Mouse (Mus musculus): ENCODE results near the gene Cdk11b. TPM values are rescaled to one million over a fixed set of nuclear protein-coding genes. Genes with fewer than 3 reads are reported as not detected.
"Not testable (repeated sequence)": the region's sequence is repeated elsewhere in the genome, so short reads cannot be mapped to it uniquely, and the experiment has no call there.

Gene Cdk11b
- polyA plus RNA-seq, 1 experiment from 2014 or later: 60.8 TPM

- no peaks in the 10 kb centered on the region for H3K27me3 ChIP-seq
- no peak overlapping the region for H3K4me3 ChIP-seq
- H3K4me1 ChIP-seq: no peaks in the 10 kb centered on the region
- H3K9ac ChIP-seq (replicated peaks): no peak overlapping the region
- no peak overlapping the region for H3K4me2 ChIP-seq (replicated peaks)
- WGBS: 95% methylated on average over 3 of the region's 3 CpGs
- ATAC-seq (replicated peaks): no peak
- no peaks in the 10 kb centered on the region for H3K9me3 ChIP-seq
- peaks cover 75% of the 10 kb centered on the region for H3K36me3 ChIP-seq
- no peak overlapping the region for H3K27ac ChIP-seq (replicated peaks)
Observed at GRCm38 (mm10) chr4:155613264-155613663, 11.4 kb upstream of the Cdk11b start.

- H3K9me3 ChIP-seq: no peaks in the 10 kb centered on the region
- H3K27ac ChIP-seq (replicated peaks): no peak overlapping the region
- WGBS: 95% methylated on average over 5 of the region's 5 CpGs
- no peak overlapping the region for H3K4me2 ChIP-seq (replicated peaks)
- H3K9ac ChIP-seq (replicated peaks): no peak overlapping the region
- peaks cover 1% of the 10 kb centered on the region; the same call in 1 of the 2 replicates for H3K4me1 ChIP-seq
- ATAC-seq (replicated peaks): no peak
- H3K4me3 ChIP-seq: no peak overlapping the region
- H3K27me3 ChIP-seq: no peaks in the 10 kb centered on the region
- H3K36me3 ChIP-seq: peaks cover 75% of the 10 kb centered on the region
Observed at GRCm38 (mm10) chr4:155618321-155618720, 6.3 kb upstream of the Cdk11b start.

- H3K4me3 ChIP-seq: no peak overlapping the region
- H3K4me1 ChIP-seq: peaks cover 4% of the 10 kb centered on the region
- ATAC-seq (replicated peaks): no peak
- no peaks in the 10 kb centered on the region for H3K27me3 ChIP-seq
- H3K27ac ChIP-seq (replicated peaks): no peak overlapping the region
- no peak overlapping the region for H3K4me2 ChIP-seq (replicated peaks)
- no peaks in the 10 kb centered on the region for H3K9me3 ChIP-seq
- no peak overlapping the region for H3K9ac ChIP-seq (replicated peaks)
- WGBS: 91% methylated on average over 6 of the region's 6 CpGs
- H3K36me3 ChIP-seq: peaks cover 76% of the 10 kb centered on the region
Observed at GRCm38 (mm10) chr4:155630267-155630666, 5.6 kb downstream of the Cdk11b start.

GRCm38 (mm10) chr4:155635766-155636499, 11.3 kb downstream of the Cdk11b start:
- H3K9ac ChIP-seq (replicated peaks): no peak overlapping the region
- no peaks in the 10 kb centered on the region for H3K9me3 ChIP-seq
- H3K4me1 ChIP-seq: no peaks in the 10 kb centered on the region
- H3K4me2 ChIP-seq (replicated peaks): no peak overlapping the region
- H3K27me3 ChIP-seq: no peaks in the 10 kb centered on the region
- H3K36me3 ChIP-seq: peaks cover 87% of the 10 kb centered on the region
- no peak for ATAC-seq (replicated peaks)
- no peak overlapping the region for H3K27ac ChIP-seq (replicated peaks)
- no peak overlapping the region for H3K4me3 ChIP-seq

- WGBS: 77% methylated on average over 1 of the region's 1 CpGs
- Histone ChIP-seq H3K27me3 (no peaks in the 10 kb centered on the region), H3K27ac (replicated peaks) (no peak overlapping the region), H3K4me1 (no peaks in the 10 kb centered on the region), H3K4me2 (replicated peaks) (no peak overlapping the region), H3K9ac (replicated peaks) (no peak overlapping the region), H3K36me3 (peaks cover 83% of the 10 kb centered on the region), H3K4me3 (no peak overlapping the region), H3K9me3 (no peaks in the 10 kb centered on the region)
- ATAC-seq (replicated peaks): no peak
Observed at GRCm38 (mm10) chr4:155643531-155643930, 18.9 kb downstream of the Cdk11b start.

- H3K9me3 ChIP-seq; ATAC-seq (replicated peaks); H3K27me3 ChIP-seq; H3K4me1 ChIP-seq; H3K4me2 ChIP-seq (replicated peaks); H3K27ac ChIP-seq (replicated peaks); H3K4me3 ChIP-seq; H3K9ac ChIP-seq (replicated peaks): not testable (repeated sequence)
- peaks cover 86% of the 10 kb centered on the region for H3K36me3 ChIP-seq
- WGBS: 95% methylated on average over 2 of the region's 2 CpGs
Observed at GRCm38 (mm10) chr4:155645308-155645707, 20.7 kb downstream of the Cdk11b start, which contains the start of gene Gm10563. TSS of gene Gm10563 (minus strand) at chr4:155645408.

GRCm38 (mm10) chr4:155645721-155646120, 21.1 kb downstream of the Cdk11b start:
- H3K27ac ChIP-seq (replicated peaks): no peak overlapping the region
- no peak for ATAC-seq (replicated peaks)
- H3K9me3 ChIP-seq: no peaks in the 10 kb centered on the region
- H3K9ac ChIP-seq (replicated peaks): no peak overlapping the region
- H3K4me1 ChIP-seq: no peaks in the 10 kb centered on the region
- WGBS: 95% methylated on average over 5 of the region's 5 CpGs
- H3K27me3 ChIP-seq: no peaks in the 10 kb centered on the region
- peaks cover 86% of the 10 kb centered on the region for H3K36me3 ChIP-seq
- H3K4me2 ChIP-seq (replicated peaks): no peak overlapping the region
- no peak overlapping the region for H3K4me3 ChIP-seq

- WGBS: 94% methylated on average over 11 of the region's 11 CpGs
- Histone ChIP-seq H3K9me3 (no peaks in the 10 kb centered on the region), H3K27me3 (peaks cover 32% of the 10 kb centered on the region), H3K4me2 (replicated peaks) (no peak overlapping the region), H3K4me3 (no peak overlapping the region), H3K9ac (replicated peaks) (no peak overlapping the region), H3K4me1 (peaks cover 20% of the 10 kb centered on the region), H3K36me3 (peaks cover 64% of the 10 kb centered on the region), H3K27ac (replicated peaks) (no peak overlapping the region)
- no peak for ATAC-seq (replicated peaks)
Observed at GRCm38 (mm10) chr4:155649355-155649754, 24.7 kb downstream of the Cdk11b start.

GRCm38 (mm10) chr4:155651553-155652269, 27.1 kb downstream of the Cdk11b start:
- no peak overlapping the region for H3K4me2 ChIP-seq (replicated peaks)
- ATAC-seq (replicated peaks): no peak
- H3K9me3 ChIP-seq: no peaks in the 10 kb centered on the region
- H3K36me3 ChIP-seq: peaks cover 60% of the 10 kb centered on the region
- no peak overlapping the region for H3K9ac ChIP-seq (replicated peaks)
- no peak overlapping the region for H3K4me3 ChIP-seq
- H3K27ac ChIP-seq (replicated peaks): no peak overlapping the region
- H3K27me3 ChIP-seq: peaks cover 52% of the 10 kb centered on the region
- H3K4me1 ChIP-seq: peaks cover 28% of the 10 kb centered on the region
- 73% methylated on average over 15 of the region's 15 CpGs for WGBS

GRCm38 (mm10) chr4:155652283-155653085, 27.8 kb downstream of the Cdk11b start:
- Histone ChIP-seq H3K4me2 (replicated peaks) (peak overlapping the region; percentile 49), H3K9ac (replicated peaks) (peak overlapping the region; percentile 38), H3K9me3 (no peaks in the 10 kb centered on the region), H3K36me3 (peaks cover 61% of the 10 kb centered on the region), H3K27me3 (peaks cover 52% of the 10 kb centered on the region), H3K4me3 (peak overlapping the region; percentile 31), H3K4me1 (peaks cover 28% of the 10 kb centered on the region), H3K27ac (replicated peaks) (no peak overlapping the region)
- peak; percentile 27; the same call in 1 of the 2 replicates for ATAC-seq (replicated peaks)
- 20% methylated on average over 36 of the region's 36 CpGs for WGBS

GRCm38 (mm10) chr4:155653086-155653450, 28.4 kb downstream of the Cdk11b start, which contains the start of gene Mmp23:
TSS of gene Mmp23 (minus strand) at chr4:155653384.
- Histone ChIP-seq H3K4me3 (peak within 1 kb of the TSS; percentile 31), H3K27me3 (peaks cover 52% of the 10 kb centered on the region), H3K27ac (replicated peaks) (no peak within 1 kb of the TSS), H3K9me3 (no peaks in the 10 kb centered on the region), H3K36me3 (peaks cover 55% of the 10 kb centered on the region), H3K9ac (replicated peaks) (peak within 1 kb of the TSS; percentile 38), H3K4me2 (replicated peaks) (peak within 1 kb of the TSS; percentile 51), H3K4me1 (peaks cover 28% of the 10 kb centered on the region)
- ATAC-seq (replicated peaks): peak; percentile 38
- WGBS: under 1% methylated on average over 33 of the region's 33 CpGs

Measured in forebrain, embryonic 15.5 days (tissue).